Mouse (Mus musculus): ENCODE measurements around the gene Cyp2f2.

GRCm38 (mm10) chr7:27092882-27093281, 26.8 kb upstream of the Cyp2f2 start:
- no peak for TF ChIP-seq POLR2A (IDR thresholded peaks at IDR 0.05; ENCODE audit: control insufficient read depth, extremely low read depth, insufficient read depth, low read length, poor library complexity)
- no peak for TF ChIP-seq CTCF (IDR thresholded peaks at IDR 0.05; ENCODE audit: borderline replicate concordance, control insufficient read depth, extremely low read depth, insufficient read depth, low read length, poor library complexity)
